Mouse (Mus musculus) liver, adult 2 months (tissue): ENCODE measurements around the gene Tceal3.
"Not testable (repeated sequence)": the region's sequence is repeated elsewhere in the genome, so short reads cannot be mapped to it uniquely, and the experiment has no call there.

ENCODE experiments used
- CTCF ChIP-seq: fragments of 200-500 bp; IDR thresholded peaks from 2 replicates; pipeline ENCODE4 v1.5.1; 2011; ENCODE audit warnings: low read depth, low read length, control low read depth
- POLR2A ChIP-seq: fragments of 200-500 bp; IDR thresholded peaks from 2 replicates; pipeline ENCODE4 v1.6.1; 2011; ENCODE audit warnings: low read length, control low read depth; ENCODE audit not compliant: insufficient read depth; ENCODE audit errors: extremely low read depth

DNA sequence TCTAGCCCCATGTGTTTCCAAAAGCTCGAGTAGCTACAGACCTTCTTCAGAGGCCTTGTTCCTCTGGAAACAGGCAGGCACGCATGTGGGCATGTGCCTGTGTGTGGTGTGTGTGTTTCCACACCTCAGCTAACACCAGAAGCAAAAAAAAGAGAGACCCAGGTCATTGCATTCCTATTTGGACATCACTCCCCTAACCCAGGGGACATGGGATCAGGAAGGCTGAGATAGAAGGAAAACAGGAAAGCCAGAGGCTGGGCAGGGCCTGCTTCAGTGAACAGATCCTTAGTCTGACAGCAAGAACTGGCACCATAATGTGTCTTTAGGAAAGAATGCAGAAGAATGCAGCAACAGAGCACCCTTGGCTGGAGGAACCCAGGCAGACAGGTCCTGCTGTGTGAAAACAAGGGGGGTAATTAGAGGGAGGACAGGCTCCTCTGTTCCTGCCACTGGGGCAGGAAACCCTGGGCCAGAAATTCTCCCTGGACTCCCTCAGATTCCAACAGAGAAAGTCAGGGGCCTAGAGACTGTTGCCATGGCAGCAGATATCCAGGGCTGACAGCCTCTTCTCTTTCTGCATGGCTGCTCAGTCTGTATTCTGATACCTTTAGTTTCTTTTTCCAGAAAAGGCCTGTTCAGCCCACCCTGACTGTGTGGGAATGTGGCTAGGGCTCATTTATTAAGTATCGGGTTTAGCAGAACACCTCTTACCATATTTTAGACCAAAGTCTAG is 124.3 kb downstream of the Tceal3 start:
- TF ChIP-seq CTCF, POLR2A: not testable (repeated sequence)
